Mouse (Mus musculus): ENCODE data around the gene Usp48.

GRCm38 (mm10) chr4:137652835-137653346, 59.3 kb downstream of the Usp48 start:
- TF ChIP-seq CTCF (IDR thresholded peaks at IDR 0.05; ENCODE audit: extremely low read depth, insufficient read depth, insufficient read length, insufficient replicate concordance) (no peak), POLR2A (IDR thresholded peaks at IDR 0.05; ENCODE audit: low read depth, low read length) (no peak)

Measured in spleen, adult 2 months (tissue).